Mouse (Mus musculus) hematopoietic stem cell, adult 5-6 weeks (primary cell): ENCODE results near the gene Itgb7. TPM values are rescaled to one million over a fixed set of nuclear protein-coding genes. Genes with fewer than 3 reads are reported as not detected.

Experiments used
- ATAC-seq, 2 experiments: fragments of 125-278 bp in 1 of 2; replicated peaks in 1 of 2; 2 replicates each; pipeline ENCODE4 v1.8.0; 2016 to 2017; ENCODE audit warnings: inconsistent platforms in 2 of 2, mild to moderate bottlenecking in 2 of 2, moderate number of reproducible peaks in 2 of 2, low read depth in 1 of 2, moderate TSS enrichment in 1 of 2; ENCODE audit not compliant: low FRiP score in 2 of 2, poor library complexity in 2 of 2, severe bottlenecking in 2 of 2, insufficient read depth in 1 of 2, low TSS enrichment in 1 of 2
- total RNA-seq: library from RNA; stranded (forward); fragments of 172-1452, 232-1000 nt; gene quantifications from 2 replicates; pipeline ENCODE4 v1.2.3, GENCODE M21; 2017

Itgb7 gene
- total RNA-seq, 1 experiment from 2014 or later = 83.0 TPM

- ATAC-seq = no peak
Observed at GRCm38 (mm10) chr15:102186239-102186638, 45.5 kb downstream of the Itgb7 start.

- no peak for ATAC-seq
Observed at GRCm38 (mm10) chr15:102183076-102183475, 48.7 kb downstream of the Itgb7 start.

- no peak for ATAC-seq
Observed at GRCm38 (mm10) chr15:102179924-102180323, 51.8 kb downstream of the Itgb7 start.

- ATAC-seq = no peak
Observed at GRCm38 (mm10) chr15:102179106-102179505, 52.6 kb downstream of the Itgb7 start.

- peak; percentile 62 to 71; a peak in 2 of 4 replicates for ATAC-seq
Observed at GRCm38 (mm10) chr15:102178279-102178678, 53.5 kb downstream of the Itgb7 start.

GRCm38 (mm10) chr15:102177417-102177816 lies 54.3 kb downstream of the Itgb7 start:
- no peak for ATAC-seq

GRCm38 (mm10) chr15:102176571-102177316 lies 55.0 kb downstream of the Itgb7 start:
- ATAC-seq = no peak

GRCm38 (mm10) chr15:102175736-102176319 lies 55.9 kb downstream of the Itgb7 start:
- no peak for ATAC-seq

GRCm38 (mm10) chr15:102173581-102173980 lies 58.2 kb downstream of the Itgb7 start:
- no peak for ATAC-seq

GRCm38 (mm10) chr15:102169064-102169463 lies 62.7 kb downstream of the Itgb7 start:
- ATAC-seq = no peak

- no peak for ATAC-seq
Observed at GRCm38 (mm10) chr15:102167620-102168021, 64.1 kb downstream of the Itgb7 start.

Other genes with a start within 250 kb of the Itgb7 start
- 0.65 and 1.3 TPM in 2 replicates for gene Krt8, start 227.5 kb downstream of the Itgb7 start, total RNA-seq
- 58.8 and 66.5 TPM in 2 replicates for gene Krt18, start 203.8 kb downstream of the Itgb7 start, total RNA-seq
- 451 and 486 TPM in 2 replicates for gene Eif4b, start 158.2 kb downstream of the Itgb7 start, total RNA-seq
- gene Tns2, start 131.5 kb downstream of the Itgb7 start, total RNA-seq = 3.6 and 4.0 TPM in 2 replicates
- gene Spryd3, start 95.7 kb downstream of the Itgb7 start, total RNA-seq = 12.6 and 15.8 TPM in 2 replicates
- 0.15 TPM in 1 of 2 replicates, not detected in the other for gene Igfbp6, start 87.6 kb downstream of the Itgb7 start, total RNA-seq
- 1.3 and 2.4 TPM in 2 replicates for gene Soat2, start 81.4 kb downstream of the Itgb7 start, total RNA-seq
- 44.0 and 47.6 TPM in 2 replicates for gene Zfp740, start 28.7 kb downstream of the Itgb7 start, total RNA-seq
- gene Csad, start 27.2 kb downstream of the Itgb7 start, total RNA-seq = 37.4 and 76.7 TPM in 2 replicates
- 3.6 and 5.6 TPM in 2 replicates for gene Rarg, start 25.6 kb upstream of the Itgb7 start, total RNA-seq
- not detected in 2 replicates for gene Gm9918, start 38.6 kb upstream of the Itgb7 start, total RNA-seq
- gene Mfsd5, start 47.5 kb upstream of the Itgb7 start, total RNA-seq = 11.5 and 19.4 TPM in 2 replicates
- gene Espl1, start 64.3 kb upstream of the Itgb7 start, total RNA-seq = 8.5 and 26.9 TPM in 2 replicates
- gene Pfdn5, start 94.2 kb upstream of the Itgb7 start, total RNA-seq = 273 and 464 TPM in 2 replicates
- 35.7 and 75.9 TPM in 2 replicates for gene Myg1, start 99.8 kb upstream of the Itgb7 start, total RNA-seq
- 48.4 and 91.9 TPM in 2 replicates for gene Aaas, start 118.8 kb upstream of the Itgb7 start, total RNA-seq
- not detected in 2 replicates for gene Sp7, start 135.2 kb upstream of the Itgb7 start, total RNA-seq
- 73.0 and 88.0 TPM in 2 replicates for gene Sp1, start 174.2 kb upstream of the Itgb7 start, total RNA-seq
- gene Amhr2, start 213.4 kb upstream of the Itgb7 start, total RNA-seq = not detected in 2 replicates
- 64.1 and 67.1 TPM in 2 replicates for gene Prr13, start 227.1 kb upstream of the Itgb7 start, total RNA-seq
- 228 and 317 TPM in 2 replicates for gene Pcbp2, start 238.6 kb upstream of the Itgb7 start, total RNA-seq